Mouse (Mus musculus): Measurements from ENCODE around the gene Prickle2.
A peak's percentile ranks its signal among the peaks of the same experiment; 100 is the strongest.

The Prickle2 gene

GRCm38 (mm10) chr6:92449956-92450355 is 256.0 kb downstream of the Prickle2 start:
- no peak for DNase-seq (ENCODE audit: extremely low spot score)

- DNase-seq (ENCODE audit: extremely low spot score): no peak
Observed at GRCm38 (mm10) chr6:92446662-92447061, 259.3 kb downstream of the Prickle2 start.

- DNase-seq (ENCODE audit: extremely low spot score): peak; percentile 33
Observed at GRCm38 (mm10) chr6:92441205-92441604, 264.8 kb downstream of the Prickle2 start.

DNA sequence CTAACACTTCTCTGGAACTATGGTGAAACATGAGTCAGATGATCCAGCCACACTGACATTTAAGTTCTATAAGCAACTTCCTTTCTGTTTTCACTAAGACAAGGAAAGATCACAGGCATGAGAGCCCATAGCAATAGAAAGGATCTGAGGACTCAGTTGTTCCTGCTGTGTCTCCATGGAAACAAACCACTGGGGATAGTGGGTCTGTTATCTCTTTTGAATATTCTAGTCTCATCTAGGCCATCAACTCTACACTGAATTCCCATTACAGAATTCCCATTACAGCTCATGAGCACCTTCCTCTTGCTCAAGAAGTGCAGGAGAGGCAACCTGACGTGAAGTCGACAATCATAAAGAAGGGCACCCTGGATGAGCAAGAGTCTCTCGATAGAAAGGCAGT is 265.7 kb downstream of the Prickle2 start:
- DNase-seq (ENCODE audit: extremely low spot score): no peak

- no peak for DNase-seq (ENCODE audit: extremely low spot score)
Observed at GRCm38 (mm10) chr6:92432146-92432545, 273.8 kb downstream of the Prickle2 start.

DNA sequence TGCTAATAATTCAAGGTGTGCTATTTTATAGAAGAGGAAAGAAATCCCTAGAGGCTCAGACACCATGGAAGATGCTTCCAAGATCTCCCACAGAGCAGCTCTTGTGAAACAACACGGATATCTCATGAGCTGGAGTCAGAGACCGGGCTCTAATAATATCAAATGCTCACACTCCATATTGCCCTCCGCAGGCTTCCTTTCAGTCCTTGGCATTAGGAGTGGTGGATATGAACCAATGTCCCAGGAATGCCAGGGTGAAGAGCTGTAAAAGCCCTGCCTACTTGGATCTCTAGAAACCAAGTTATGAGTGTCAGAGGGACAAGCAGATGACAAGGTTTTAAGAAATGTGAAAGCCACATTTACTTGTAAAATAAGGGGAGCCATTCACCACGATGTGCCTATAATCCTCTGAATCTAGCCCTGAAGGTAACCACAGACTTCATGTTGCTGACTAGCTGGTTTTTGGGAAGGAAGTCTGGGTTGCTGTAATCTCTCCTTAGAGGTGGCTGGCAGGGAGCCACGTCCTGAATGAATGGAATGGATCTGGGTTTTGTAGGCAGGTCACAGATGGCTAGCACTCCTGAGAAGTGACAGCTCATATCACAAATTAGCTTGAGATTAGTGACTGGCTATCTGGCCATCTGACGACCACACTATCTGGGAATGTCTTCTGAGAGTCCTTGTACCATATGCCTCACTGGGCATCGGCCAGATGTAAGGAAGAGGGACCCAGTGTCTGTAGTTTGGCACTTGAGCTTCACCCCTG is 278.4 kb downstream of the Prickle2 start:
- DNase-seq (ENCODE audit: extremely low spot score): no peak

- DNase-seq (ENCODE audit: extremely low spot score): no peak
Observed at GRCm38 (mm10) chr6:92425901-92426300, 280.1 kb downstream of the Prickle2 start.

GRCm38 (mm10) chr6:92425476-92425875 is 280.5 kb downstream of the Prickle2 start:
- DNase-seq (ENCODE audit: extremely low spot score): no peak

GRCm38 (mm10) chr6:92424991-92425390 is 281.0 kb downstream of the Prickle2 start:
- no peak for DNase-seq (ENCODE audit: extremely low spot score)

DNA sequence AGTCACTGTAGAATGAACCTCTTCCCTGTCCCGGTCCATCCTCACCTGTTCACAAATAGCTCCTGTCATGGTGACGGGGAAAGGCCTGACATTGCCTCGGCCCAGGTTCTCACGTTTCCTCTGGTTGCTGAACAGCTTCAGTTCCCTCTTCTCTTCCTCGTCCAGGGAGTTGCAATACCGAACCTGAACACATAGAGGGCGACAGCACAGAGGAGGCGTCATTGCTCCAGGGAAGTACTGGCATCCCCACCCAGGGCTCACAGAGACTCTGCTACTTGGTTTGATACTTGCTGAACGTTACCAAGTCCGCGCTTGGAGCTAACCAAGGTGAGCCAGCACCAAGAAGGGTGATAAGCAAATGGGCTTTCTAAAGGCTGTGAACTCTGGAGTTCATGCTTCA is 283.7 kb downstream of the Prickle2 start:
- peak; percentile 42 for DNase-seq (ENCODE audit: extremely low spot score)

DNA sequence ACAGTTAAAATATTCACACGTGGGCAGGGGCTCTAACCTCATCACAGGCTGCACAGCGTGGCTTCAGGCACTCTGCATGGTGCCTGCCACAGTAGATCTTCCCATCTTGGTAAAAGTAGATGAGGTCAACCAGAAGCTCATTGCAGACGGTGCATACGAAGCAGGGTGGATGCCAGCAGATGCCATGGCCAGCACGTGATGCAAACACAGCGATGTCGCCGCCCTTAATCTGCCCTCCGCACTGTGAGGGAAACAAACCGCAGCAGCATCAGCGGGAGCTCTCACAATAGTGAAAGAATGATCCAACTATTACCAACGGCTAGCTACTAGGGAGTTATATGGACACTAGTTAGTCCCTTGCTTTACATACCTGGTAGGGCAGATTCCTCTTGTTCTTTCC is 285.8 kb downstream of the Prickle2 start:
- no peak for DNase-seq (ENCODE audit: extremely low spot score)

DNA sequence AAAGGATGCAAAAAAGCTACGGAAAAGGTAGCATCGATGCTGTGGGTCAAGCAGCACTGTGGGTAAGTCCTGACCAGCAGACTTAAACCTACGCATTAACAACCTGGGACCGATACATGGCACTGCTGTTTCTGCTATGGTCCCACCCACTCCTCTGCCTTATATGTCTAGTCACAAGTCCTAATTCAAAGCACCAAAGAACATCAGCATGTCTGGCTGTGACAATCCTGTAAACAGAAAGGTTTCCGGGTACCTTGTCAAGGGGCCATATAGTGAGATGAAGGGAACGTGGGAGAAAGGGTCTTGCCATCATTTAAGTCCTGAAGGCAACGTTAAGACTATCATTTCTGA is 290.6 kb downstream of the Prickle2 start:
- DNase-seq (ENCODE audit: extremely low spot score): no peak

GRCm38 (mm10) chr6:92414478-92415404 is 291.2 kb downstream of the Prickle2 start:
- DNase-seq (ENCODE audit: extremely low spot score): peak; percentile 17

DNA sequence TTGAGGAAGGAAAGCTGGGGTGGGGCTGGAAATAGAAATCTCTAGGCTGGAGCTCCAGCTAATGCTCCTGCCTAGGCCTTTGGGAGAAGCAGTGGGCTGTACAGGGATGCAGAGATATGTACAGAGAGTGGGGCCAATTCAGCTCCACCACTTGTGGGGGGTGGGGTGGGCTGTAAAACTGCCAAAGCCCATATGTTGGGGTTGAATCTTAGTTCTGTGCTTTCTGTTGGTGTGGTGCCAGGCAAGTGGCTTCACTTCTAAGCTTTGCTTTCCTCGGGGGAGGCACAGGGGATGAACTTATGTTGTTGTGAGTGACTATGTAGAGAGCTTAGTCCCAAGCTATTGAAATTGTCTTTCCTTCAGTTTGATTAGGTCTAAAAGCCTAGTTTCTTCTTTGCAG is 292.0 kb downstream of the Prickle2 start:
- DNase-seq (ENCODE audit: extremely low spot score): no peak

GRCm38 (mm10) chr6:92409788-92410187 is 296.2 kb downstream of the Prickle2 start:
- no peak for DNase-seq (ENCODE audit: extremely low spot score)

DNA sequence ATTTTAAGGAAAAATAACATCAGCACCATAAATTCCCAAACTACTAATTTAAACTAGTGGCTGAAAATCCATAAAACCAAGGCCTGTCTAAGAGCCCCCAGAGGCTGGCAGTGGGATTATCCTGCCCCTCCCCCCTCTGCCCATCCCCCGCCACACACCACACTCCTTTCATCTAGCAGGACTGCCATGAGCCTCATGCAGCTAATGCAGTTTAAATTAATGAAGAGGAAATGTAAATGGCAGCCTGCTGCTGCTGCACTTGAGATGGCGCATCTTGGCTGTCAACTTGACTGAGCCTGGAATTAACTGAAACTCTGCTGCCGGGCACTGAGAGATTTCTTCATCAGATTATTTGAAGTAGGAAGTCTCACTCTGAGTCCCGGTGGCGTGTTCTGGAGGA is 298.7 kb downstream of the Prickle2 start:
- DNase-seq (ENCODE audit: extremely low spot score): peak; percentile 14

- no peak for DNase-seq (ENCODE audit: extremely low spot score)
Observed at GRCm38 (mm10) chr6:92405571-92405970, 300.4 kb downstream of the Prickle2 start.

GRCm38 (mm10) chr6:92397876-92398275 is 308.1 kb downstream of the Prickle2 start:
- no peak for DNase-seq (ENCODE audit: extremely low spot score)

- no peak for DNase-seq (ENCODE audit: extremely low spot score)
Observed at GRCm38 (mm10) chr6:92395556-92395955, 310.4 kb downstream of the Prickle2 start.

- no peak for DNase-seq (ENCODE audit: extremely low spot score)
Observed at GRCm38 (mm10) chr6:92395143-92395542, 310.8 kb downstream of the Prickle2 start.

DNA sequence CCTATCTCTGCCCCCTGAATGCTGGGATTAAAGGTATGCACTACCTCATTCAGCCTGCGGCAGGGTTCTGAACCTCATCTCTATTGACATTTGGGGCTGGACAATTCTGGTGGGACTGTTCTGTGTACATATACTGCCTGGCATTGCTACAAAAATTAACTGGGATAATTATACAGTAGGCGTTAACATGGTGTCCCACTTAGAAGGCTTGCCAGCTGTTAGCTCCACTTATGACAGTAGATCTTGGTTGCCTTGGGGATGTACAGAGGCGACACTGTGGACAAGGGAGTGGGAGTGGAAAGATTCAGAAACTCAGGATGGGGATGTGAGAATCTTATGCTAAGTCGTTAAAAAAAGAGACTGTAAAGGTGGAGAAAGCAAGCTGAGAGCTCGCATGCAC is 311.3 kb downstream of the Prickle2 start:
- DNase-seq (ENCODE audit: extremely low spot score): no peak

DNA sequence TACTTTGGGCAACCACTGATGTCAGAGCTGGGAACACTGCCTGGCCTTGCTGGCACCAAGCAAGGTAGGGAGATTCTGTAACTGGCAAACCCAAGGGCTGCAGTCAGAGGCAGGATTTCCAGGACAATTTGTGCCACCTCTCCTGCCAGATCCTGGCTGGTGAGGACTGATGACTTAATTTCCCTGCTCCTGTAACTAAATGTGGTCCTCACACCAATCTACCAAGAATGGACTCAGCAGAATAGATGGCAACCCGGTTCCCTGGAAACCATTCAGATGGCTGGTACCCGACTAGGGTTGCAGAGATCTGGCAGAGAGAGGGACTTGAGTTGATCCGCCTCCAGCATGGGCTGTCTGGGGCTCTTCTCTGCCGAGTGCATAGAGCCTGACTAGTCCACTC is 315.6 kb downstream of the Prickle2 start:
- DNase-seq (ENCODE audit: extremely low spot score): no peak

DNA sequence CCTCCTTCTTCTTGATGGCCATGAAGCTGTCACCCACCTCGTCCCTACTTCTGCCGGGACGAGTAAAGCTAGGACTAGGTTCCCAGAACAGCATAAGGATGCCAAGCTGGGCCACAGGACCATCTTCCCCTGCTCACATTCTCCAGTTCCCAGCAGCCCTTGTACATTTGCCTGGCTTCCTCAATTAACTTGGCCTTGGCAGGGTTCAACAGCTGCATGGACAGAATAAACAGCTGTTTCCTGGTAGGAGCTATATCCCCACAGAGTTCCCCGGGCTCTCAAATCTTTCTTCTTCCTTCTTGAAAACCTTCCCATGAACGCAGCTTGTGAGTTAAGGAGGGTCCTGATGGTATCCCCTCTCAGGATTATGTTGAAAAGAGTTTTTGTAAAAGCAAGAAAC is 317.3 kb downstream of the Prickle2 start:
- peak; percentile 4 for DNase-seq (ENCODE audit: extremely low spot score)
